Mouse (Mus musculus) hindbrain, embryonic 14.5 days (tissue): ENCODE results near the gene Emd. TPM values are rescaled to one million over a fixed set of nuclear protein-coding genes. Genes with fewer than 3 reads are reported as not detected.

Source experiments
- ATAC-seq: fragments of 200-750 bp; cut with Nextera tagmentation; 2 replicates; pipeline ENCODE4 v1.8.0; 2017; ENCODE audit warnings: moderate number of reproducible peaks, mild to moderate bottlenecking, moderate TSS enrichment, moderate library complexity; ENCODE audit not compliant: low FRiP score
- DNase-seq: peaks from one replicate; pipeline ENCODE4 v3.0.0-alpha.2; 2015; ENCODE audit warnings: low spot score
- H3K27ac ChIP-seq: fragments of 300-500 bp; sonication (generic); 2 replicates; pipeline ENCODE4 v1.5.1; 2014; ENCODE audit warnings: mild to moderate bottlenecking, moderate library complexity
- H3K27me3 ChIP-seq: fragments of 300-500 bp; sonication (generic); 2 replicates; pipeline ENCODE4 v1.6.1; 2014; ENCODE audit warnings: mild to moderate bottlenecking, low read length, mixed read lengths; ENCODE audit not compliant: control insufficient read depth, insufficient read depth
- H3K36me3 ChIP-seq: fragments of 300-500 bp; sonication (generic); replicated peaks from 2 replicates; pipeline ENCODE4 v1.6.1; 2014; ENCODE audit not compliant: control insufficient read depth, insufficient read depth
- H3K4me1 ChIP-seq: fragments of 300-500 bp; sonication (generic); replicated peaks from 2 replicates; pipeline ENCODE4 v1.6.1; 2014; ENCODE audit warnings: antibody characterized with exemption, low read length, mixed read lengths; ENCODE audit not compliant: control insufficient read depth, insufficient read depth
- H3K4me2 ChIP-seq: fragments of 300-500 bp; sonication (generic); replicated peaks from 2 replicates; pipeline ENCODE4 v1.6.1; 2014; ENCODE audit warnings: mild to moderate bottlenecking, moderate library complexity
- H3K4me3 ChIP-seq: fragments of 300-500 bp; sonication (generic); replicated peaks from 2 replicates; pipeline ENCODE4 v1.5.1; 2014; ENCODE audit warnings: mild to moderate bottlenecking, low read length
- H3K9ac ChIP-seq: fragments of 300-500 bp; sonication (generic); 2 replicates; pipeline ENCODE4 v1.6.1; 2014
- H3K9me3 ChIP-seq: fragments of 300-500 bp; sonication (generic); 2 replicates; pipeline ENCODE4 v1.6.1; 2016; ENCODE audit warnings: low read length; ENCODE audit not compliant: control insufficient read depth
- WGBS: fragments of 180-500 bp; shearing (Covaris S2); extraction: QIAGEN DNeasy Blood & Tissue Kit; methylation state at CpG from one replicate; pipeline ENCODE4 v1.1.7; 2014; 5-methylcytosine and 5-hydroxymethylcytosine counted together
- polyA plus RNA-seq: library from polyadenylated mRNA; unstranded; fragments of >200 nt; fragmentation: Nextera tagmentation; extraction: Ambion mirVana; gene quantifications from 2 replicates; pipeline ENCODE4 v1.2.1, GENCODE M21; 2014

Emd gene
- polyA plus RNA-seq, 1 experiment from 2014 or later: 17.0 TPM

DNA sequence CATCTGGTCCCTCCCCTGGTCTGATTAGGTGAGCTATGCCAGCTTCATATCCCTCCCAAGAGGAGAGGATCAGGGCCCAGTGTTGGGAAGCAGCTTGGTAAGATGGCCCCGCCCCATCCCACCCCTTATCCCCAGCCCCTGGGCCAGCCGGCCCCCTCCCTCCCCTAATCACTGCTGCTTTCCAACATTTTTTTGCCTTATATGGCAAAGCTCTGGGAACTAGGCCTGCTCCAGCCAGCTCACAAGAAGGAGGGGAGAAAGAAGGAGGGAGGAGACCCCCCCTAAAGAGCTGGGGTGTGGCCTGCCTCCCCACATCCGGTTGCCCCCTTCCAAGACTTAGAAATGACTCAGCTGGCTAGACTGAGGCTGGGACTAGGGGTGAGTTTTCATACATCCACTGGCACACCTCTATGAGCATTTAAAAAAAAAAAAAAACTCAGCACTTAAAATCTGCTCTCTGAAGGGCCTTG is 9.8 kb upstream of the Emd start:
- Histone ChIP-seq H3K9me3 (no peaks in the 10 kb centered on the region), H3K27me3 (no peaks in the 10 kb centered on the region), H3K4me1 (peaks cover 13% of the 10 kb centered on the region; the same call in 1 of the 2 replicates), H3K4me3 (peak overlapping the region; percentile 61), H3K36me3 (peaks cover 34% of the 10 kb centered on the region), H3K9ac (peak overlapping the region; percentile 86), H3K27ac (peak overlapping the region; percentile 89), H3K4me2 (peak overlapping the region; percentile 74)
- DNase-seq (peak; percentile 53), ATAC-seq (peak; percentile 53)
- 22% methylated on average over 3 of the region's 3 CpGs for WGBS

GRCm38 (mm10) chrX:74245107-74245506 is 9.4 kb upstream of the Emd start:
- Histone ChIP-seq H3K4me2 (peak overlapping the region; percentile 74), H3K9me3 (no peaks in the 10 kb centered on the region), H3K27ac (peak overlapping the region; percentile 89), H3K27me3 (no peaks in the 10 kb centered on the region), H3K36me3 (peaks cover 29% of the 10 kb centered on the region), H3K4me3 (peak overlapping the region; percentile 61), H3K9ac (peak overlapping the region; percentile 86), H3K4me1 (peaks cover 13% of the 10 kb centered on the region; the same call in 1 of the 2 replicates)
- ATAC-seq (no peak), DNase-seq (no peak)
- WGBS: 41% methylated on average over 1 of the region's 1 CpGs

DNA sequence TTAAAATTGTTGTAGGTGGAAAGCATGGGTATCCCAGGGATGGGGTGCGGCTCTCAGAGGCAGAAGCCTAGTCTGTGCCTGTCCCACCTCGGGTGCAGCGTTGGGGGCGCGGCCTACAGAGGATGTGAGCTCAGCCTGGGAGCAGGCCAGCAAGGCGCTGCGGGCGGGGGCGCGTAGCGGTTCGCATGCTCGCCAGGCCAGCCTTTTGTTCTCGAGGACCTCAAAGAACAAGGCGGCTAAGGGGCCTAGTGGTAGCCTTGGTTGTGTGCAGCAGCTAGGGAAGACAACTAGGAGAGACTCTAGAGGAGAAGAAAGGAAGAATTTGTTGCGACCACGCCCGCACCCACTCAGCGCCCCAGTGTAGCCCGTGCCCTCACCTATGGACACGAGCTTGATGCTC is 8.8 kb upstream of the Emd start:
- peaks cover 13% of the 10 kb centered on the region; the same call in 1 of the 2 replicates for H3K4me1 ChIP-seq
- peak overlapping the region; percentile 89 for H3K27ac ChIP-seq
- WGBS: 13% methylated on average over 21 of the region's 21 CpGs
- peak overlapping the region; percentile 86 for H3K9ac ChIP-seq
- ATAC-seq: peak; percentile 63
- H3K36me3 ChIP-seq: peaks cover 24% of the 10 kb centered on the region
- no peaks in the 10 kb centered on the region for H3K9me3 ChIP-seq
- H3K4me2 ChIP-seq: peak overlapping the region; percentile 74
- peak overlapping the region; percentile 61 for H3K4me3 ChIP-seq
- no peaks in the 10 kb centered on the region for H3K27me3 ChIP-seq
- DNase-seq: peak; percentile 74

DNA sequence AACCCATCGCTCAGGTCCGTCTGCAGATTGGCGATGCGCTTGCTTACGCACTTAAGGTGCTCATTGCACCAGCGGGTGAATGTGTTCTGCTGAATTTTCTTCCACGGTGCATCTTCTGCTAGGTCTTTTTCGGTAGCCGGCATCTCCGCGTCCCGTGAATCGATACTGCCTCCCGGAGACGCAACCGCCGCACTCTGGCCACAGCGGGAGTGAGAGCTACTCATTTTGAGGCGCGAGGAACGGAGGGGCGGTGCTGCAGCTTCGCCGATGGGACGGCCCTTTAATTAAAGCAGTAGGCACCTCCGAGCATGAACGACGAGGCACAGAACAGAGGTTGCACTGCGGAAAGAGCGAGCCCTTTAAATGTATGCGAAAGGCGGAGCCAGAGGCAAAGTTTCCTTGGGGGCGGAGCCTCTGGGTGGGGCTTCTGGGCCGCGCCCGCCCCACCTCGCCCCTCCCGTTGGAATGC is 8.2 kb upstream of the Emd start:
- 17% methylated on average over 38 of the region's 38 CpGs for WGBS
- no peaks in the 10 kb centered on the region for H3K9me3 ChIP-seq
- H3K36me3 ChIP-seq: peaks cover 18% of the 10 kb centered on the region
- H3K4me1 ChIP-seq: peaks cover 13% of the 10 kb centered on the region; the same call in 1 of the 2 replicates
- H3K27me3 ChIP-seq: no peaks in the 10 kb centered on the region
- H3K4me2 ChIP-seq: peak overlapping the region; percentile 74
- peak overlapping the region; percentile 86 for H3K9ac ChIP-seq
- peak overlapping the region; percentile 89 for H3K27ac ChIP-seq
- DNase-seq (peak; percentile 87), ATAC-seq (peak; percentile 89)
- peak overlapping the region; percentile 61 for H3K4me3 ChIP-seq

DNA sequence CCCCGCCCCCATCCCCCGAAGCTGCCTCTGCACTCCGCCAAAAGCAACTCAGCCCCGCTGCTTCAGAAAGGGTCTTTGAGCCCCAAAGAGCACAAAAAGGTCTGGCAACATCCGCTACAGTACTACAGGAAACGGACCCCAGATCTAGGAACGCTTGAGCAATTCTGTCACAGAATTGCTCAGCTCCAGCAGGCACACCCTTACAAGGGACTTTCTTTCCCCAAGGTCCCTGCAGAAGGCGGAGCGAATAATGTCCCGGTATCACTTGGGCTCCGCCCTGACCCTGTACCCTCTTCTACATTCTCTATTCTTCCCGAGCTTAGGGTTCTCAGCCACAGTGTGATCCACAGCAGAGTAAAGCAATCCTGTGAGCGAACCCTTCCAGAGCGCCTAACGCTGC is 7.8 kb upstream of the Emd start:
- DNase-seq (no peak), ATAC-seq (peak; percentile 7)
- Histone ChIP-seq H3K27me3 (no peaks in the 10 kb centered on the region), H3K4me1 (peaks cover 13% of the 10 kb centered on the region; the same call in 1 of the 2 replicates), H3K4me3 (peak overlapping the region; percentile 61), H3K9me3 (no peaks in the 10 kb centered on the region), H3K36me3 (peaks cover 14% of the 10 kb centered on the region), H3K9ac (peak overlapping the region; percentile 51), H3K4me2 (peak overlapping the region; percentile 74), H3K27ac (peak overlapping the region; percentile 67)
- WGBS: 19% methylated on average over 14 of the region's 15 CpGs

- H3K36me3 ChIP-seq: no peaks in the 10 kb centered on the region
- DNase-seq (peak; percentile 68), ATAC-seq (no peak)
- WGBS: 14% methylated on average over 3 of the region's 3 CpGs
- peak overlapping the region; percentile 57 for H3K4me2 ChIP-seq
- H3K9ac ChIP-seq: no peak overlapping the region
- H3K27me3 ChIP-seq: no peaks in the 10 kb centered on the region
- H3K9me3 ChIP-seq: no peaks in the 10 kb centered on the region
- H3K4me1 ChIP-seq: peaks cover 5% of the 10 kb centered on the region; the same call in 1 of the 2 replicates
- no peak overlapping the region for H3K4me3 ChIP-seq
- H3K27ac ChIP-seq: no peak overlapping the region
Measured at GRCm38 (mm10) chrX:74248651-74249050, 5.8 kb upstream of the Emd start.

DNA sequence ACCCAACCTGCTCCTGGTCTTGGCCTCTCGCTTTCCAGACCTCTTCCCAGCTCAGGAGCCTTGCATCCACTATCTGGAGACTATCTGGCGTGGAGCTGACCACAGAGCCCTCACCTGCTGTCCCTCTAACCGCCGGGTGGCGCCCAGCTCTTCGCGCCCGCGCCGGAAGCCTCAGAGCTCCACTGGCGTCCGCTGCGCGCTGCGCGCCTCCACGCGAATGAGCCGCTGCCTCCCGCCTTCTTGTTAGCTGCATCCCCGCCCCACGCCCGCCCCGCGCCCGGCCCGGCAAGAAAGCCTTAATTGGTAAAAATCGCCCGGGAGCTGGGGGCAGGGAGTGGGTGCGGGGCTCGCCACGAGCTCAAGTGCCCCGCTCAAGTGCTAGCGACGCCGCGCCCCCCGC is 4.9 kb upstream of the Emd start, which contains the start of gene Flna:
Gene Flna (minus strand): TSS at position 206 of the 400 bp plus-strand sequence.
- H3K27ac ChIP-seq: peak within 1 kb of the TSS; percentile 59
- H3K27me3 ChIP-seq: no peaks in the 10 kb centered on the region

DNA sequence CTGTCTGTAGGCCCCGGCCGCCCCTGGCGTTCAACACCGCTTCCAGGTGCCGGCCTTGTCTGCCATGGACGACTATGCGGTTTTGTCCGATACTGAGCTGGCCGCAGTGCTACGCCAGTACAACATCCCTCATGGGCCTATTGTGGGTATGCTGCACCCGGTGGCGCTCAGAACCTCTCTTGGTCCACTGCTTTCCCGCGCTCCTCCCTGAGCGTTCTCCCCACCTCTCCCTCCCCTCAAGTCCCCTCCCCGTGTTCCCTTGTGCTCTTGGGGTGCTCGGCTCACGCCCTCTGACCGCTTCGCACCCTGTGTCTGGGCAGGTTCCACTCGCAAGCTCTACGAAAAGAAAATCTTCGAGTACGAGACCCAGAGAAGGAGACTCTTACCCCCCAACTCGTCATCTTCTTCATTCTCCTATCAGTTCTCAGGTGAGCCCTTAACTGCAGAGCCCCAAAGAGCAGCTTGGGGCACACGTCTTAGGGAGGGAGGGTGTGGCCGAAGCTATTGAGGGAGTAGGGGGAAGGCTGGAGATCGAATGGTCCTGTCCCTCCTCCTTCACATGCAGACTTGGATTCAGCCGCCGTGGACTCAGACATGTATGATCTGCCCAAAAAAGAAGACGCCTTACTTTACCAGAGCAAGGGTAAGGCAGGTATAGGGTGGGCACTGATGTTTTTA is 540 bp downstream of the Emd start:
- Histone ChIP-seq H3K9ac (peak overlapping the region; percentile 75), H3K4me2 (peak overlapping the region; percentile 67), H3K27ac (peak overlapping the region; percentile 90), H3K9me3 (no peaks in the 10 kb centered on the region), H3K4me1 (peaks cover 6% of the 10 kb centered on the region), H3K4me3 (peak overlapping the region; percentile 54), H3K36me3 (peaks cover 15% of the 10 kb centered on the region), H3K27me3 (no peaks in the 10 kb centered on the region)
- ATAC-seq (no peak; the same call in 1 of the 2 replicates), DNase-seq (no peak)
- WGBS: 24% methylated on average over 29 of the region's 31 CpGs

More for the DNA sequence above, 4.9 kb upstream of the Emd start, which contains the start of gene Flna:
- Histone ChIP-seq H3K4me3 (peak within 1 kb of the TSS; percentile 35), H3K4me2 (peak within 1 kb of the TSS; percentile 57), H3K36me3 (no peaks in the 10 kb centered on the region), H3K4me1 (no peaks in the 10 kb centered on the region), H3K9me3 (no peaks in the 10 kb centered on the region), H3K9ac (peak within 1 kb of the TSS; percentile 60)
- WGBS: 21% methylated on average over 36 of the region's 38 CpGs
- DNase-seq: peak; percentile 48
- ATAC-seq: no peak

DNA sequence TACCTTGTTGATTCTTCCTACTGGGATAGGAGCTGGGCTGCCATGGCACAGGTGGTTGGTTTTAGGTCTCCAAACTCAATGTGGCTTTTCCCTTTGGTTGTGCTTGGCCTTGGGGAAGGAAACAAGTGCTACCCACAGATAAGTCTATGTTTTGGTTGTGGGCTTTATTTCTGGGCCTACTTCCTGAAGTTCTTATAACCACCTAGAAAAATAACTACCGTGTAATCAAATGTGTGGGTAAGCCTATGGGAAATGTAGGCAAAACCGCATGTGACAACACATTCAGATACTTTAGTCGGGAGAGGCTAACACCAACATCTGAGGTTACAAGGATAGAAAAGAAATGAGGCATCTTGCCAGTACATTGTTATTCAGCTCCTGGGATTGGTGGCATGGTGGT is 3.3 kb downstream of the Emd start:
- Histone ChIP-seq H3K4me2 (no peak overlapping the region), H3K36me3 (peaks cover 15% of the 10 kb centered on the region), H3K4me3 (no peak overlapping the region), H3K27me3 (no peaks in the 10 kb centered on the region), H3K27ac (no peak overlapping the region), H3K4me1 (peaks cover 6% of the 10 kb centered on the region), H3K9ac (no peak overlapping the region), H3K9me3 (no peaks in the 10 kb centered on the region)
- WGBS: 98% methylated on average over 3 of the region's 3 CpGs
- DNase-seq: no peak
- no peak for ATAC-seq
